13 mouse cellular contexts compared by ENCODE assay signal in genomic region chr12:104882061-104882460, GRCm38 (mm10). TPM values are rescaled to one million over a fixed set of nuclear protein-coding genes. Genes with fewer than 3 reads are reported as not detected.
"Had no signal": no experiment of that assay in that cellular context is flagged by ENCODE, and none has a peak within 500 bp of the region (broad histone marks: within the 10 kb centered on the region; RNA-seq: fewer than 3 reads in every experiment).

No protein-coding gene starts in this region.

- H3K4me2 ChIP-seq: kidney, embryonic 15.5 days; limb, embryonic 13.5 days; liver, embryonic 12.5 days; lung, embryonic 15.5 days; midbrain, embryonic 12.5 days; neural tube, embryonic 13.5 days had no signal

- H3K4me3 ChIP-seq: kidney, embryonic 15.5 days; limb, embryonic 13.5 days; liver, embryonic 12.5 days; lung, embryonic 15.5 days; midbrain, embryonic 12.5 days; neural tube, embryonic 13.5 days had no signal

- ATAC-seq: liver, embryonic 12.5 days; midbrain, embryonic 16.5 days had no signal

- H3K36me3 ChIP-seq: kidney, embryonic 15.5 days; limb, embryonic 13.5 days; liver, embryonic 12.5 days; lung, embryonic 15.5 days; midbrain, embryonic 12.5 days; neural tube, embryonic 13.5 days had no signal

- H3K9ac ChIP-seq: kidney, embryonic 15.5 days; limb, embryonic 13.5 days; liver, embryonic 12.5 days; lung, embryonic 15.5 days; midbrain, embryonic 12.5 days; neural tube, embryonic 13.5 days had no signal

- H3K4me1 ChIP-seq: limb, embryonic 13.5 days; liver, embryonic 12.5 days; neural tube, embryonic 13.5 days had no signal

- DNase-seq: kidney, postnatal 14 days; left cerebral cortex, postnatal 4 days; retina, postnatal 1 day; right cerebral cortex, postnatal 4 days; thymus, postnatal 14 days had no signal

- H3K27me3 ChIP-seq: kidney, embryonic 15.5 days; limb, embryonic 13.5 days; liver, embryonic 12.5 days; lung, embryonic 15.5 days; neural tube, embryonic 13.5 days had no signal

- H3K27ac ChIP-seq: kidney, embryonic 15.5 days; limb, embryonic 13.5 days; liver, embryonic 12.5 days; lung, embryonic 15.5 days; midbrain, embryonic 12.5 days; neural tube, embryonic 13.5 days had no signal

- H3K9me3 ChIP-seq: kidney, embryonic 15.5 days; limb, embryonic 13.5 days; liver, embryonic 12.5 days; lung, embryonic 15.5 days had no signal

RNA-seq across cellular contexts. Expression of gene Clmn, which starts 17.2 kb away (rescaled TPM):
- total RNA-seq: megakaryocyte-erythroid progenitor cell, adult 5-6 weeks had no signal
